Mouse (Mus musculus): ENCODE data around the gene Tax1bp3. TPM values are rescaled to one million over a fixed set of nuclear protein-coding genes. Genes with fewer than 3 reads are reported as not detected.

Gene Tax1bp3
- polyA plus RNA-seq, 1 experiment from 2014 or later: 203 TPM

GRCm38 (mm10) chr11:73168071-73168470 is 8.8 kb upstream of the Tax1bp3 start:
- 85% methylated on average over 8 of the region's 8 CpGs for WGBS
- Histone ChIP-seq H3K36me3 (ENCODE audit: control insufficient read depth, insufficient read depth, low read length) (peaks cover 14% of the 10 kb centered on the region), H3K9me3 (replicated peaks; ENCODE audit: control insufficient read depth, low read length) (no peaks in the 10 kb centered on the region), H3K27ac (ENCODE audit: low read depth, low read length) (no peak overlapping the region), H3K4me3 (ENCODE audit: low read depth, low read length) (no peak overlapping the region), H3K27me3 (replicated peaks; ENCODE audit: control insufficient read depth, insufficient read depth, low read length) (no peaks in the 10 kb centered on the region), H3K4me1 (ENCODE audit: control insufficient read depth, insufficient read depth, low read length) (no peaks in the 10 kb centered on the region), H3K9ac (ENCODE audit: low read length) (no peak overlapping the region), H3K4me2 (ENCODE audit: low read length) (no peak overlapping the region)
- DNase-seq (ENCODE audit: low spot score) (no peak), ATAC-seq (no peak)

GRCm38 (mm10) chr11:73168576-73168975 is 8.3 kb upstream of the Tax1bp3 start:
- no peak overlapping the region for H3K4me2 ChIP-seq (ENCODE audit: low read length)
- no peaks in the 10 kb centered on the region for H3K4me1 ChIP-seq (ENCODE audit: control insufficient read depth, insufficient read depth, low read length)
- H3K9ac ChIP-seq (ENCODE audit: low read length): no peak overlapping the region
- no peaks in the 10 kb centered on the region for H3K27me3 ChIP-seq (replicated peaks; ENCODE audit: control insufficient read depth, insufficient read depth, low read length)
- no peak for ATAC-seq
- 79% methylated on average over 6 of the region's 6 CpGs for WGBS
- no peak overlapping the region for H3K27ac ChIP-seq (ENCODE audit: low read depth, low read length)
- no peaks in the 10 kb centered on the region for H3K9me3 ChIP-seq (replicated peaks; ENCODE audit: control insufficient read depth, low read length)
- H3K4me3 ChIP-seq (ENCODE audit: low read depth, low read length): no peak overlapping the region
- DNase-seq (ENCODE audit: low spot score): no peak
- peaks cover 16% of the 10 kb centered on the region for H3K36me3 ChIP-seq (ENCODE audit: control insufficient read depth, insufficient read depth, low read length)

- Histone ChIP-seq H3K9me3 (replicated peaks; ENCODE audit: control insufficient read depth, low read length) (no peaks in the 10 kb centered on the region), H3K4me3 (ENCODE audit: low read depth, low read length) (no peak overlapping the region), H3K27me3 (replicated peaks; ENCODE audit: control insufficient read depth, insufficient read depth, low read length) (no peaks in the 10 kb centered on the region), H3K4me2 (ENCODE audit: low read length) (no peak overlapping the region), H3K36me3 (ENCODE audit: control insufficient read depth, insufficient read depth, low read length) (peaks cover 21% of the 10 kb centered on the region), H3K4me1 (ENCODE audit: control insufficient read depth, insufficient read depth, low read length) (no peaks in the 10 kb centered on the region), H3K27ac (ENCODE audit: low read depth, low read length) (no peak overlapping the region), H3K9ac (ENCODE audit: low read length) (no peak overlapping the region)
- DNase-seq (ENCODE audit: low spot score): peak; percentile 68
- 38% methylated on average over 4 of the region's 4 CpGs for WGBS
- ATAC-seq: no peak
Observed at GRCm38 (mm10) chr11:73169231-73169630, 7.7 kb upstream of the Tax1bp3 start.

- no peak for ATAC-seq
- Histone ChIP-seq H3K4me3 (ENCODE audit: low read depth, low read length) (no peak overlapping the region), H3K27me3 (replicated peaks; ENCODE audit: control insufficient read depth, insufficient read depth, low read length) (no peaks in the 10 kb centered on the region), H3K27ac (ENCODE audit: low read depth, low read length) (no peak overlapping the region), H3K4me1 (ENCODE audit: control insufficient read depth, insufficient read depth, low read length) (peaks cover 14% of the 10 kb centered on the region), H3K36me3 (ENCODE audit: control insufficient read depth, insufficient read depth, low read length) (peaks cover 26% of the 10 kb centered on the region), H3K4me2 (ENCODE audit: low read length) (no peak overlapping the region), H3K9me3 (replicated peaks; ENCODE audit: control insufficient read depth, low read length) (no peaks in the 10 kb centered on the region), H3K9ac (ENCODE audit: low read length) (no peak overlapping the region)
- peak; percentile 12 for DNase-seq (ENCODE audit: low spot score)
- WGBS: 59% methylated on average over 5 of the region's 5 CpGs
Observed at GRCm38 (mm10) chr11:73172186-73172585, 4.7 kb upstream of the Tax1bp3 start.

GRCm38 (mm10) chr11:73175612-73176011 is 1.3 kb upstream of the Tax1bp3 start:
- Histone ChIP-seq H3K4me1 (ENCODE audit: control insufficient read depth, insufficient read depth, low read length) (peaks cover 23% of the 10 kb centered on the region), H3K9ac (ENCODE audit: low read length) (peak overlapping the region; percentile 86), H3K4me2 (ENCODE audit: low read length) (peak overlapping the region; percentile 82), H3K36me3 (ENCODE audit: control insufficient read depth, insufficient read depth, low read length) (peaks cover 26% of the 10 kb centered on the region), H3K27me3 (replicated peaks; ENCODE audit: control insufficient read depth, insufficient read depth, low read length) (no peaks in the 10 kb centered on the region), H3K27ac (ENCODE audit: low read depth, low read length) (no peak overlapping the region), H3K4me3 (ENCODE audit: low read depth, low read length) (peak overlapping the region; percentile 93), H3K9me3 (replicated peaks; ENCODE audit: control insufficient read depth, low read length) (no peaks in the 10 kb centered on the region)
- WGBS: 51% methylated on average over 8 of the region's 8 CpGs
- no peak for DNase-seq (ENCODE audit: low spot score)
- ATAC-seq: no peak

- Histone ChIP-seq H3K4me1 (ENCODE audit: control insufficient read depth, insufficient read depth, low read length) (peaks cover 23% of the 10 kb centered on the region), H3K4me3 (ENCODE audit: low read depth, low read length) (peak overlapping the region; percentile 93), H3K9ac (ENCODE audit: low read length) (peak overlapping the region; percentile 86), H3K4me2 (ENCODE audit: low read length) (peak overlapping the region; percentile 82), H3K9me3 (replicated peaks; ENCODE audit: control insufficient read depth, low read length) (no peaks in the 10 kb centered on the region), H3K27me3 (replicated peaks; ENCODE audit: control insufficient read depth, insufficient read depth, low read length) (no peaks in the 10 kb centered on the region), H3K36me3 (ENCODE audit: control insufficient read depth, insufficient read depth, low read length) (peaks cover 23% of the 10 kb centered on the region), H3K27ac (ENCODE audit: low read depth, low read length) (peak overlapping the region; percentile 71)
- WGBS: 2% methylated on average over 15 of the region's 15 CpGs
- DNase-seq (ENCODE audit: low spot score) (no peak), ATAC-seq (no peak)
Observed at GRCm38 (mm10) chr11:73176186-73176585, 697 bp upstream of the Tax1bp3 start.

- WGBS: under 1% methylated on average over 28 of the region's 28 CpGs
Observed at GRCm38 (mm10) chr11:73177509-73177875, 609 bp downstream of the Tax1bp3 start.

GRCm38 (mm10) chr11:73177895-73178294 is 1.0 kb downstream of the Tax1bp3 start:
- no peak for DNase-seq (ENCODE audit: low spot score)
- Histone ChIP-seq H3K4me1 (ENCODE audit: control insufficient read depth, insufficient read depth, low read length) (peaks cover 23% of the 10 kb centered on the region), H3K4me3 (ENCODE audit: low read depth, low read length) (peak overlapping the region; percentile 93), H3K9me3 (replicated peaks; ENCODE audit: control insufficient read depth, low read length) (no peaks in the 10 kb centered on the region), H3K27me3 (replicated peaks; ENCODE audit: control insufficient read depth, insufficient read depth, low read length) (no peaks in the 10 kb centered on the region), H3K27ac (ENCODE audit: low read depth, low read length) (no peak overlapping the region), H3K36me3 (ENCODE audit: control insufficient read depth, insufficient read depth, low read length) (peaks cover 20% of the 10 kb centered on the region), H3K4me2 (ENCODE audit: low read length) (peak overlapping the region; percentile 64), H3K9ac (ENCODE audit: low read length) (peak overlapping the region; percentile 88)
- WGBS: 0% methylated on average over 2 of the region's 2 CpGs
- no peak for ATAC-seq

More at GRCm38 (mm10) chr11:73177509-73177875, 609 bp downstream of the Tax1bp3 start:
- Histone ChIP-seq H3K4me3 (ENCODE audit: low read depth, low read length) (peak overlapping the region; percentile 93), H3K27ac (ENCODE audit: low read depth, low read length) (peak overlapping the region; percentile 86), H3K4me1 (ENCODE audit: control insufficient read depth, insufficient read depth, low read length) (peaks cover 23% of the 10 kb centered on the region), H3K36me3 (ENCODE audit: control insufficient read depth, insufficient read depth, low read length) (peaks cover 19% of the 10 kb centered on the region), H3K27me3 (replicated peaks; ENCODE audit: control insufficient read depth, insufficient read depth, low read length) (no peaks in the 10 kb centered on the region), H3K9me3 (replicated peaks; ENCODE audit: control insufficient read depth, low read length) (no peaks in the 10 kb centered on the region), H3K4me2 (ENCODE audit: low read length) (peak overlapping the region; percentile 64), H3K9ac (ENCODE audit: low read length) (peak overlapping the region; percentile 88)
- ATAC-seq (peak; percentile 52), DNase-seq (ENCODE audit: low spot score) (peak; percentile 52)

GRCm38 (mm10) chr11:73185872-73186615 is 9.2 kb downstream of the Tax1bp3 start:
- peaks cover 78% of the 10 kb centered on the region for H3K36me3 ChIP-seq (ENCODE audit: control insufficient read depth, insufficient read depth, low read length)
- WGBS: 92% methylated on average over 10 of the region's 10 CpGs
- no peaks in the 10 kb centered on the region for H3K9me3 ChIP-seq (replicated peaks; ENCODE audit: control insufficient read depth, low read length)

More at GRCm38 (mm10) chr11:73185872-73186615, 9.2 kb downstream of the Tax1bp3 start:
- no peak overlapping the region for H3K4me2 ChIP-seq (ENCODE audit: low read length)
- no peak overlapping the region for H3K27ac ChIP-seq (ENCODE audit: low read depth, low read length)
- ATAC-seq (no peak), DNase-seq (ENCODE audit: low spot score) (no peak)
- no peak overlapping the region for H3K4me3 ChIP-seq (ENCODE audit: low read depth, low read length)
- H3K27me3 ChIP-seq (replicated peaks; ENCODE audit: control insufficient read depth, insufficient read depth, low read length): no peaks in the 10 kb centered on the region
- H3K9ac ChIP-seq (ENCODE audit: low read length): no peak overlapping the region
- H3K4me1 ChIP-seq (ENCODE audit: control insufficient read depth, insufficient read depth, low read length): no peaks in the 10 kb centered on the region
